Comparison of ENCODE assay signal across 8 mouse cellular contexts in genomic region chr7:80074921-80075441, GRCm38 (mm10). TPM values are rescaled to one million over a fixed set of nuclear protein-coding genes. Genes with fewer than 3 reads are reported as not detected.
DNase-seq lines count a peak whose midpoint lies in the region; ATAC-seq and TF ChIP-seq lines count a peak whose summit lies in the region.

No protein-coding gene starts in this region.

- no peak overlapping the region for H3K4me2 ChIP-seq in hindbrain, embryonic 11.5 days (replicated peaks; ENCODE audit: low read depth, low read length)
- no peak overlapping the region for H3K4me2 ChIP-seq in hindbrain, embryonic 16.5 days (ENCODE audit: low read length)
- H3K4me2 ChIP-seq in neural tube, embryonic 13.5 days: no peak overlapping the region

- H3K79me2 ChIP-seq in liver, adult 2 months (ENCODE audit: control insufficient read depth, insufficient read depth, low read length): peaks cover 10% of the 10 kb centered on the region; the same call in 1 of the 2 replicates

- H3K9ac ChIP-seq in hindbrain, embryonic 11.5 days (ENCODE audit: low read depth, low read length): no peak overlapping the region
- no peak overlapping the region for H3K9ac ChIP-seq in hindbrain, embryonic 16.5 days (ENCODE audit: low read depth, low read length)
- no peak overlapping the region for H3K9ac ChIP-seq in liver, adult 2 months (ENCODE audit: low read depth, low read length)
- no peak overlapping the region for H3K9ac ChIP-seq in neural tube, embryonic 13.5 days

- peaks cover 26% of the 10 kb centered on the region for H3K4me1 ChIP-seq in hindbrain, embryonic 11.5 days (replicated peaks; ENCODE audit: control insufficient read depth, insufficient read depth, low read length)
- peaks cover 38% of the 10 kb centered on the region for H3K4me1 ChIP-seq in hindbrain, embryonic 16.5 days (ENCODE audit: control insufficient read depth, insufficient read depth, low read depth, low read length)
- peaks cover 96% of the 10 kb centered on the region for H3K4me1 ChIP-seq in embryonic facial prominence, embryonic 10.5 days
- H3K4me1 ChIP-seq in liver, adult 2 months (ENCODE audit: control insufficient read depth, insufficient read depth, low read length): peaks cover 23% of the 10 kb centered on the region
- peaks cover 94% of the 10 kb centered on the region for H3K4me1 ChIP-seq in neural tube, embryonic 13.5 days (replicated peaks)

- TF ChIP-seq POLR2A in liver, adult 2 months (IDR thresholded peaks at IDR 0.05; ENCODE audit: extremely low read depth, insufficient read depth, low read length): no peak

- WGBS in hindbrain, embryonic 11.5 days: 46% methylated on average over 5 of the region's 5 CpGs
- WGBS in hindbrain, embryonic 16.5 days: 41% methylated on average over 5 of the region's 5 CpGs
- WGBS in embryonic facial prominence, embryonic 10.5 days: 45% methylated on average over 5 of the region's 5 CpGs
- 49% methylated on average over 5 of the region's 5 CpGs for WGBS in liver, adult 2 months
- WGBS in neural tube, embryonic 13.5 days: 55% methylated on average over 5 of the region's 5 CpGs

- no peaks in the 10 kb centered on the region for H3K27me3 ChIP-seq in hindbrain, embryonic 11.5 days (ENCODE audit: control insufficient read depth, insufficient read depth, low read length)
- no peaks in the 10 kb centered on the region for H3K27me3 ChIP-seq in hindbrain, embryonic 16.5 days (replicated peaks; ENCODE audit: control insufficient read depth, insufficient read depth, low read length)
- no peaks in the 10 kb centered on the region for H3K27me3 ChIP-seq in embryonic facial prominence, embryonic 10.5 days (replicated peaks; ENCODE audit: low read depth, poor library complexity, severe bottlenecking)
- no peaks in the 10 kb centered on the region for H3K27me3 ChIP-seq in liver, adult 2 months (ENCODE audit: control insufficient read depth, insufficient read depth, low read length)
- no peaks in the 10 kb centered on the region for H3K27me3 ChIP-seq in neural tube, embryonic 13.5 days

- no peak for TF ChIP-seq CTCF in liver, adult 2 months (IDR thresholded peaks at IDR 0.05; ENCODE audit: low read depth, low read length)

- ATAC-seq in hindbrain, embryonic 11.5 days (ENCODE audit: low FRiP score): no peak
- no peak for ATAC-seq in hindbrain, embryonic 16.5 days
- ATAC-seq in neural tube, embryonic 13.5 days (ENCODE audit: low read depth): no peak

- H3K27ac ChIP-seq in hindbrain, embryonic 11.5 days (ENCODE audit: low read depth, low read length): peak overlapping the region; percentile 87
- no peak overlapping the region for H3K27ac ChIP-seq in hindbrain, embryonic 16.5 days (ENCODE audit: low read depth, low read length)
- peak overlapping the region; percentile 88 for H3K27ac ChIP-seq in embryonic facial prominence, embryonic 10.5 days (replicated peaks)
- H3K27ac ChIP-seq in liver, adult 2 months (replicated peaks; ENCODE audit: insufficient read depth, low read depth, low read length): 0 out of 2 replicates have a peak overlapping the region, but pooled peaks have one; percentile 10
- peak overlapping the region; percentile 78 for H3K27ac ChIP-seq in neural tube, embryonic 13.5 days (replicated peaks)

- H3K36me3 ChIP-seq in hindbrain, embryonic 11.5 days (ENCODE audit: control insufficient read depth, insufficient read depth, low read length): no peaks in the 10 kb centered on the region
- H3K36me3 ChIP-seq in hindbrain, embryonic 16.5 days (ENCODE audit: control insufficient read depth, insufficient read depth, low read length): no peaks in the 10 kb centered on the region
- H3K36me3 ChIP-seq in embryonic facial prominence, embryonic 10.5 days (replicated peaks): peaks cover 4% of the 10 kb centered on the region
- H3K36me3 ChIP-seq in liver, adult 2 months (ENCODE audit: control insufficient read depth, insufficient read depth, low read length): no peaks in the 10 kb centered on the region
- no peaks in the 10 kb centered on the region for H3K36me3 ChIP-seq in neural tube, embryonic 13.5 days

- no peak for DNase-seq in hindbrain, embryonic 11.5 days (ENCODE audit: low spot score)
- no peak for DNase-seq in embryonic facial prominence, embryonic 10.5 days (ENCODE audit: low spot score)
- DNase-seq in heart, postnatal 4 days: peak; percentile 63
- peak; percentile 51 for DNase-seq in liver, adult 2 months (ENCODE audit: extremely low read depth, low read depth, low spot score)
- DNase-seq in adrenal gland, postnatal 14 days: no peak
- no peak for DNase-seq in urinary bladder, postnatal 10 days (ENCODE audit: low spot score)

- no peak overlapping the region for H3K4me3 ChIP-seq in hindbrain, embryonic 11.5 days (ENCODE audit: low read depth, low read length)
- H3K4me3 ChIP-seq in hindbrain, embryonic 16.5 days (ENCODE audit: low read length): no peak overlapping the region
- no peak overlapping the region for H3K4me3 ChIP-seq in embryonic facial prominence, embryonic 10.5 days
- H3K4me3 ChIP-seq in liver, adult 2 months (ENCODE audit: insufficient read depth, low read depth, low read length): no peak overlapping the region
- H3K4me3 ChIP-seq in neural tube, embryonic 13.5 days: no peak overlapping the region

- H3K9me3 ChIP-seq in hindbrain, embryonic 11.5 days (ENCODE audit: control insufficient read depth, low read length): no peaks in the 10 kb centered on the region
- H3K9me3 ChIP-seq in hindbrain, embryonic 16.5 days (ENCODE audit: control insufficient read depth, low read length): no peaks in the 10 kb centered on the region
- no peaks in the 10 kb centered on the region for H3K9me3 ChIP-seq in embryonic facial prominence, embryonic 10.5 days
- H3K9me3 ChIP-seq in neural tube, embryonic 13.5 days: no peaks in the 10 kb centered on the region

RNA-seq across cellular contexts. Expression of gene Idh2, which starts 40.2 kb away (rescaled TPM):
- polyA plus RNA-seq in hindbrain, embryonic 11.5 days (2014; fragmentation: Nextera tagmentation; extraction: Ambion mirVana): 331 and 352 TPM in 2 replicates
- 215 and 225 TPM in 2 replicates for polyA plus RNA-seq in hindbrain, embryonic 16.5 days (2015; fragmentation: Nextera tagmentation; extraction: Ambion mirVana)
- 522 and 534 TPM in 2 replicates for polyA plus RNA-seq in embryonic facial prominence, embryonic 10.5 days (2016; fragmentation: Nextera tagmentation; extraction: Ambion mirVana)
- total RNA-seq in heart, postnatal 4 days (2021): 1,000 to 10,000 TPM; 1,640 to 1,742 TPM
- 177 and 195 TPM in 2 replicates for total RNA-seq in liver, adult 2 months (2014; rRNA removed)
- polyA plus RNA-seq in liver, adult 2 months (2012; rRNA removed): 163 and 164 TPM in 2 replicates
- polyA plus RNA-seq in neural tube, embryonic 13.5 days (2015; fragmentation: Nextera tagmentation; extraction: Ambion mirVana): 217 and 273 TPM in 2 replicates
- total RNA-seq in adrenal gland, postnatal 14 days (2021): 353 and 359 TPM in 2 replicates

RNA-seq across cellular contexts. Expression of gene Zfp710, which starts 50.4 kb away (rescaled TPM):
- 26.4 and 28.4 TPM in 2 replicates for polyA plus RNA-seq in hindbrain, embryonic 11.5 days (2014; fragmentation: Nextera tagmentation; extraction: Ambion mirVana)
- polyA plus RNA-seq in hindbrain, embryonic 16.5 days (2015; fragmentation: Nextera tagmentation; extraction: Ambion mirVana): 13.6 and 14.9 TPM in 2 replicates
- 21.5 and 25.2 TPM in 2 replicates for polyA plus RNA-seq in embryonic facial prominence, embryonic 10.5 days (2016; fragmentation: Nextera tagmentation; extraction: Ambion mirVana)
- total RNA-seq in heart, postnatal 4 days (2021): 10 to 100 TPM; 20.3 to 20.7 TPM
- 5.4 and 5.6 TPM in 2 replicates for total RNA-seq in liver, adult 2 months (2014; rRNA removed)
- polyA plus RNA-seq in liver, adult 2 months (2012; rRNA removed): 9.7 and 12.7 TPM in 2 replicates
- 15.0 and 18.9 TPM in 2 replicates for polyA plus RNA-seq in neural tube, embryonic 13.5 days (2015; fragmentation: Nextera tagmentation; extraction: Ambion mirVana)
- 21.3 and 25.6 TPM in 2 replicates for total RNA-seq in adrenal gland, postnatal 14 days (2021)

Comparison
In these comparisons a context has a peak if more than half of its experiments do, and no peak if none do; other contexts are left out.
1. DNase-seq: peak in heart, postnatal 4 days (single experiment) and liver, adult 2 months (single experiment); none in hindbrain, embryonic 11.5 days (single experiment), embryonic facial prominence, embryonic 10.5 days (single experiment), adrenal gland, postnatal 14 days (single experiment) and urinary bladder, postnatal 10 days (single experiment).